Mouse (Mus musculus): Measurements from ENCODE around the gene Scn4b. TPM values are rescaled to one million over a fixed set of nuclear protein-coding genes. Genes with fewer than 3 reads are reported as not detected.

The Scn4b gene
- polyA plus RNA-seq (2012; ENCODE audit: insufficient read depth, low replicate concordance), result not detected in 2 replicates

GRCm38 (mm10) chr9:45138191-45139032, at the start of gene Scn4b:
TSS of gene Scn4b (plus strand) at chr9:45138395.
- no peaks in the 10 kb centered on the region for H3K36me3 ChIP-seq (replicated peaks; ENCODE audit: low read length)
- H3K9me3 ChIP-seq, result no peaks in the 10 kb centered on the region
- H3K4me1 ChIP-seq, result peaks cover 9% of the 10 kb centered on the region
- H3K4me3 ChIP-seq (replicated peaks), result peak within 1 kb of the TSS; percentile 86
- H3K27me3 ChIP-seq (replicated peaks), result peaks cover 100% of the 10 kb centered on the region
- TF ChIP-seq GATA1 (IDR thresholded peaks at IDR 0.05; ENCODE audit: borderline replicate concordance, low read length), result no peak
- TF ChIP-seq FLI1 (IDR thresholded peaks at IDR 0.05; ENCODE audit: low read length), result no peak

- Histone ChIP-seq H3K4me3 (replicated peaks) (no peak overlapping the region), H3K36me3 (replicated peaks; ENCODE audit: low read length) (no peaks in the 10 kb centered on the region), H3K27me3 (replicated peaks) (peaks cover 68% of the 10 kb centered on the region), H3K4me1 (peaks cover 19% of the 10 kb centered on the region), H3K9me3 (no peaks in the 10 kb centered on the region)
- TF ChIP-seq GATA1 (IDR thresholded peaks at IDR 0.05; ENCODE audit: borderline replicate concordance, low read length), result no peak
- no peak for TF ChIP-seq FLI1 (IDR thresholded peaks at IDR 0.05; ENCODE audit: low read length)
Observed at GRCm38 (mm10) chr9:45090811-45091210, 47.4 kb upstream of the Scn4b start.

DNA sequence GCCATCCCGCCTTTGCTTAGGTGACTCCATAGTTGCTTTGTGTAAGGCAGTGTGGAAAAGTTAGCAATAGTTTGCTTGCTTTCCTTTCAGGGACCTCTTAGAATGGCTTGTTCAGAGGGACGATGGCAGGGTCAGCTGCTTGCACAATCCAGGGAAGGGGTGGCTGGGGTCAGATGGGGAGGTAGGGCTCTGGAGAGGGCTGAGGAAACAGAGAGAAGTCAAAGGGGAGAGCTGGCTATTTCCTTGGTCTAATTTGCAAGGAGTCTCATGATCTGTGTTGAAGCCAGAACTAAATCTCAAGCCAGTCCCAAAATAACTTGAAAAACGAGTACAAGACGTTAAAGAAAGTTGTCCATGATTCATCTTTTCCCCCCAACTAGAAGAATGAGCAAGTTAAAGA, 45.6 kb upstream of the Scn4b start:
- peak overlapping the region; percentile 46 for H3K4me3 ChIP-seq (replicated peaks)
- no peaks in the 10 kb centered on the region for H3K36me3 ChIP-seq (replicated peaks; ENCODE audit: low read length)
- H3K9me3 ChIP-seq, result no peaks in the 10 kb centered on the region
- peaks cover 70% of the 10 kb centered on the region for H3K27me3 ChIP-seq (replicated peaks)
- TF ChIP-seq GATA1 (IDR thresholded peaks at IDR 0.05; ENCODE audit: borderline replicate concordance, low read length), result no peak
- no peak for TF ChIP-seq FLI1 (IDR thresholded peaks at IDR 0.05; ENCODE audit: low read length)
- H3K4me1 ChIP-seq, result peaks cover 19% of the 10 kb centered on the region

DNA sequence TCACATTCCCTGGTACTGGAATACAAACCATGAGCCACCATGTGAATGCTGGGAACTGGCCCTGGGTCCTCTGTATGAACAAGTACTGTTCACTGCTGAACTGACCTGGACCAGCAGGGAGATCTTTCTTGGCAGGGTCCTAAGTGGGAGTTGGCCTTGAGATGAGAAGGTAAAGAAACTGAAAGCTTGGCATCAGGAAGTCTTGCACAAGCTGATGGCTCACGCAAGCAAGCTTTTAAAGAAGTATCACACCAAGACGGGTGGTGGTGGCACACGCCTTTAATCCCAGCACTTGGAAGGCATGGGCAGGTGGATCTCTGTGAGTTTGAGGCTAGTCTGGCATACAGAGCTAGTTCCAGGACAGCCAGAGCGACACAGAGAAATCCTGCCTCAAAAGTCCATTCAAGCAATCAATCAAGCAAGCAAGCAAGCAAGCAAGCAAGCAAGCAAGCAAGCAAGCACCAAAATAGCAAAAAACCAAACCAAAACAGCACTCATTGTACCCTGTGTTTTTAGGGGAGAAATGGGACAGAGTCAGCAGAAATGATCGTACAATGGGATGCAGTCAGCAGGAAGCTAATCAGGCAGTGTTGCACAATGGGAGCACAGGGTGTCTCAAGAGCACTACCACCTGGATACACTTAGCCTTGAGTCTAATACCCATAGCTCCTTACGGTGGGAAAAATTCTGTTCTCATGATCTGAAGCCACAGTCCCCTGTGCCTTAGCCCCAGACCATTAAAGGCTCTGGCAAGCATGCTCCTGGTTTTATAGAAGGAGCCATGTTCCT, 42.9 kb upstream of the Scn4b start:
- TF ChIP-seq FLI1 (IDR thresholded peaks at IDR 0.05; ENCODE audit: low read length) (no peak), GATA1 (IDR thresholded peaks at IDR 0.05; ENCODE audit: borderline replicate concordance, low read length) (no peak)

GRCm38 (mm10) chr9:45097877-45098276, 40.3 kb upstream of the Scn4b start:
- no peak for TF ChIP-seq FLI1 (IDR thresholded peaks at IDR 0.05; ENCODE audit: low read length)
- no peak for TF ChIP-seq GATA1 (IDR thresholded peaks at IDR 0.05; ENCODE audit: borderline replicate concordance, low read length)
- no peaks in the 10 kb centered on the region for H3K36me3 ChIP-seq (replicated peaks; ENCODE audit: low read length)
- no peaks in the 10 kb centered on the region for H3K9me3 ChIP-seq
- no peak overlapping the region for H3K4me3 ChIP-seq (replicated peaks)
- H3K27me3 ChIP-seq (replicated peaks), result peaks cover 79% of the 10 kb centered on the region
- H3K4me1 ChIP-seq, result peaks cover 17% of the 10 kb centered on the region

More for the DNA sequence above, 42.9 kb upstream of the Scn4b start:
- H3K27me3 ChIP-seq (replicated peaks), result peaks cover 79% of the 10 kb centered on the region
- no peaks in the 10 kb centered on the region for H3K36me3 ChIP-seq (replicated peaks; ENCODE audit: low read length)
- no peaks in the 10 kb centered on the region for H3K9me3 ChIP-seq
- H3K4me1 ChIP-seq, result peaks cover 24% of the 10 kb centered on the region
- H3K4me3 ChIP-seq (replicated peaks), result peak overlapping the region; percentile 40

DNA sequence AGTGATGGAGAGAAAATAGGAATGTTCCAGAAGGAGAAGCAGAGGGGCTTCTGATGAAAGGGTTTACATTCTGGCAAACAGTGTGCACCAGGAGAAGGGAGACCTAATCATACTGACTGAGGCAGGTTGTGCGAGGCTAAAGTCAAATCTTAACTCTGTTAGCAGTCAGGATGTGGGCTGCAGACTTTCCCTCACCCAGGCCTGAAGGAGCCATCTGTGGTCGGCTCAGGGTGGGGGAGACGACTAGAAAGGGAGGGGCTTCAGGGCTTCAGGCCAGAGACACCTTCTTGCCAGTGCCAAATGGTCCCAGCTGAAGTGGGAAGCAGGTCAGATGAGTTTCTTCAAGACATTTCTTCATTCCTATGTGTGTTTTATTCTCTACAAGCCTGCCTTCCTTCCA, 39.8 kb upstream of the Scn4b start:
- Histone ChIP-seq H3K36me3 (replicated peaks; ENCODE audit: low read length) (no peaks in the 10 kb centered on the region), H3K4me1 (peaks cover 17% of the 10 kb centered on the region), H3K9me3 (no peaks in the 10 kb centered on the region), H3K27me3 (replicated peaks) (peaks cover 79% of the 10 kb centered on the region), H3K4me3 (replicated peaks) (no peak overlapping the region)
- no peak for TF ChIP-seq FLI1 (IDR thresholded peaks at IDR 0.05; ENCODE audit: low read length)
- TF ChIP-seq GATA1 (IDR thresholded peaks at IDR 0.05; ENCODE audit: borderline replicate concordance, low read length), result no peak

DNA sequence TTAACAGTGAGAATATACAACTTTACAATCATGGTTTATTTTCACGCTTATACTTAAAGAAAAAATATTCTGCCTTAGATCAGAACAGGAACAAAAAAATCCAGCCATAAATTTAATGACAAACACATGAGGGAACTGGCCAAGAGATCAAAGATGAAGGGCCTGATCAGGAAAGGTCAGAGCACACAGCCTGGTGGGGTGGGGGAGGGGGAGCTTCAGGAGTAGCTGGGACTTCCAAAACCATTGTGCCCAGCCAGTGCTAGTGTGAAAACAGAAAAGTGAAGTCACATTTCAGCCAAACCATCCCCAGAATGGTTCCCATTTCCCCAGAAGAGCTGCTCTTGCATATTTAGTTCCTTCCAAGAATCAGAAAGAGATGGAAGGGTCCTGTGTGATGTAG, 35.7 kb upstream of the Scn4b start:
- no peak for TF ChIP-seq FLI1 (IDR thresholded peaks at IDR 0.05; ENCODE audit: low read length)
- no peak for TF ChIP-seq GATA1 (IDR thresholded peaks at IDR 0.05; ENCODE audit: borderline replicate concordance, low read length)
- H3K36me3 ChIP-seq (replicated peaks; ENCODE audit: low read length), result no peaks in the 10 kb centered on the region
- no peak overlapping the region for H3K4me3 ChIP-seq (replicated peaks)
- H3K4me1 ChIP-seq, result peaks cover 11% of the 10 kb centered on the region
- peaks cover 70% of the 10 kb centered on the region for H3K27me3 ChIP-seq (replicated peaks)
- no peaks in the 10 kb centered on the region for H3K9me3 ChIP-seq

- Histone ChIP-seq H3K9me3 (no peaks in the 10 kb centered on the region), H3K36me3 (replicated peaks; ENCODE audit: low read length) (no peaks in the 10 kb centered on the region), H3K27me3 (replicated peaks) (peaks cover 65% of the 10 kb centered on the region), H3K4me3 (replicated peaks) (no peak overlapping the region), H3K4me1 (peaks cover 6% of the 10 kb centered on the region)
- TF ChIP-seq GATA1 (IDR thresholded peaks at IDR 0.05; ENCODE audit: borderline replicate concordance, low read length) (no peak), FLI1 (IDR thresholded peaks at IDR 0.05; ENCODE audit: low read length) (no peak)
Observed at GRCm38 (mm10) chr9:45103211-45103979, 34.8 kb upstream of the Scn4b start.

DNA sequence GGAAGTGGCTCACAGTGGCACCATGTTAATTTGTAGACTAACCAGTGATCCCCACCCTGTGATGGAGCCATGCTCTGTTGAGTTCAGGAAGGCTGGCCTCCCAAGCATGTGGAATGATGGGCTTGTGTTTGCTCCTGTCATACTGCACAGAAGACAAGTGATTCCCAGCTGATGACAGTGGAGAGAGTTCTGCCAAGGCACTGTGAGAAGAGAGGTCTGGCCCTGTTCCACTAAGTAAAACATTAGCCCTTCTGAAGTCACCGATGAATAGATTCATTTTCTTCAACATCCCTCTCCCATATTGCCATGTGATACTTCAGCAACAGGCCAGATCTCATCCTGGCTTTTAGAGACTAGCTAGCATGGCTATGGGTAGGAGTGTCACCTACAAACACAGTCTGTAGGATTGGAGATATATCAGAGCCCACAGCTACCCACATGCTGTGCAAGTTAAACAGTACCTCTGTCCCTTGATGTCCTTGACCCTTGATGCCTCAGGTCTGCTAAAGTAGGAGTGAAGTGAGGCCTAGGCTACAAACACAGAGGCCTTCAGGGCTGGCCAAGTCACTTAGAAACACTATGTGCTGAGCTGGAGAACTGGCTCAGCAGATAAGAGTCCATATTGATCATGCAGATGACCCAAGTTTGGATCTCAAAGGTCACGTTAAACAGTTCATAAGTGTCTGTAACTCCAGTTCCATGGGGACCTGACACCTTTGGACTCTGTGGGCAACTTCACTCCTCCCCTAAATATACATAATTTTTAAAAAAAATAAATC, 32.4 kb upstream of the Scn4b start:
- no peaks in the 10 kb centered on the region for H3K9me3 ChIP-seq
- no peaks in the 10 kb centered on the region for H3K36me3 ChIP-seq (replicated peaks; ENCODE audit: low read length)
- TF ChIP-seq FLI1 (IDR thresholded peaks at IDR 0.05; ENCODE audit: low read length), result no peak
- no peak for TF ChIP-seq GATA1 (IDR thresholded peaks at IDR 0.05; ENCODE audit: borderline replicate concordance, low read length)
- H3K4me3 ChIP-seq (replicated peaks), result no peak overlapping the region
- H3K4me1 ChIP-seq, result no peaks in the 10 kb centered on the region
- peaks cover 60% of the 10 kb centered on the region for H3K27me3 ChIP-seq (replicated peaks)

Data from megakaryocyte, embryonic 14.5 days (primary cell).